ENCODE assay signal across 27 mouse cellular contexts in the genomic region with DNA sequence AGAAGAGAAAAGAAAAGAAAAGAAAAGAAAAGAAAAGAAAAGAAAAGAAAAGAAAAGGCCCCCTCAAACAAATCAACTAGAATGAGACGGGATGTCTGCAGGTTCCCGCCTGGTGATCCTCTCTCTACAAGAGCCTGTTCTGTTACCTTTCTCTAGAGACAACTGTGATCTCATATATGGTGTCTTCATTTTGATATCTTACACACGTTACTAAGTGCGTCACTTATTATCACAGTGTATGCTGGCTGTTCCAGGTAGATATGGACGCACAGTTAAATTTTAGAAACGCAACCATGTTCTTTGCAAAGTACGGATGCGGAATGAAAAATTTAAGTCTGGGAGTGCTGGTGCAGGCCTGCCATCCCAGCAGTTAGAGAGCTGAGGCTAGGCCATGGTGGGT.
"Had no signal": no experiment of that assay in that cellular context is flagged by ENCODE, and none has a peak within 500 bp of the region (broad histone marks: within the 10 kb centered on the region; RNA-seq: fewer than 3 reads in every experiment).

No protein-coding gene starts in this region.

- H3K27me3 ChIP-seq: embryonic facial prominence, embryonic 12.5 days; embryonic facial prominence, embryonic 13.5 days; embryonic facial prominence, embryonic 15.5 days; forebrain, embryonic 12.5 days; forebrain, embryonic 13.5 days; forebrain, embryonic 15.5 days had no signal

- H3K4me2 ChIP-seq: embryonic facial prominence, embryonic 12.5 days; embryonic facial prominence, embryonic 13.5 days; embryonic facial prominence, embryonic 15.5 days; forebrain, embryonic 12.5 days; forebrain, embryonic 13.5 days; forebrain, embryonic 15.5 days had no signal

- H3K4me1 ChIP-seq: embryonic facial prominence, embryonic 12.5 days; forebrain, embryonic 10.5 days; forebrain, embryonic 12.5 days had no signal

- H3K36me3 ChIP-seq: embryonic facial prominence, embryonic 10.5 days; embryonic facial prominence, embryonic 12.5 days; embryonic facial prominence, embryonic 13.5 days; embryonic facial prominence, embryonic 15.5 days; forebrain, embryonic 10.5 days; forebrain, embryonic 12.5 days; forebrain, embryonic 15.5 days had no signal

- H3K9me3 ChIP-seq: embryonic facial prominence, embryonic 10.5 days; embryonic facial prominence, embryonic 12.5 days; embryonic facial prominence, embryonic 13.5 days; embryonic facial prominence, embryonic 15.5 days; forebrain, embryonic 12.5 days; forebrain, embryonic 13.5 days; forebrain, embryonic 15.5 days had no signal

- ATAC-seq: forebrain, embryonic 13.5 days; forebrain, embryonic 14.5 days; forebrain, embryonic 15.5 days; forebrain, embryonic 16.5 days; forebrain, postnatal 0 days had no signal

- H3K9ac ChIP-seq: embryonic facial prominence, embryonic 12.5 days; embryonic facial prominence, embryonic 13.5 days; embryonic facial prominence, embryonic 15.5 days; forebrain, embryonic 12.5 days; forebrain, embryonic 13.5 days; forebrain, embryonic 15.5 days; forebrain, postnatal 0 days had no signal

- DNase-seq: cerebellum, adult 8-10 months; cerebellum, adult 9-10 months; cerebellum, adult 9-11 months; cerebellum, postnatal 10 days; cerebellum, postnatal 14 days; cerebellum, postnatal 25 days; cerebellum, postnatal 36 days; embryo, embryonic 11 days; forebrain, postnatal 0 days; gastrocnemius, adult 2 months; gastrocnemius, postnatal 10 days; gastrocnemius, postnatal 14 days; gastrocnemius, postnatal 25 days; gastrocnemius, postnatal 36 days; heart, adult 18-20 months; heart, adult 2 months had no signal

- H3K4me3 ChIP-seq: embryonic facial prominence, embryonic 10.5 days; embryonic facial prominence, embryonic 12.5 days; embryonic facial prominence, embryonic 13.5 days; embryonic facial prominence, embryonic 15.5 days; erythroblast, embryonic 14.5 days; forebrain, embryonic 10.5 days; forebrain, embryonic 12.5 days; forebrain, embryonic 13.5 days; forebrain, embryonic 15.5 days; gastrocnemius, adult 2 months; heart, adult 2 months had no signal

- H3K27ac ChIP-seq: embryonic facial prominence, embryonic 10.5 days; embryonic facial prominence, embryonic 12.5 days; embryonic facial prominence, embryonic 13.5 days; embryonic facial prominence, embryonic 15.5 days; forebrain, embryonic 10.5 days; forebrain, embryonic 12.5 days; forebrain, embryonic 13.5 days; forebrain, embryonic 15.5 days; gastrocnemius, adult 2 months had no signal
